Mouse (Mus musculus) heart, postnatal 14 days (tissue): ENCODE data around the gene Edn2. TPM values are rescaled to one million over a fixed set of nuclear protein-coding genes. Genes with fewer than 3 reads are reported as not detected.

Experiments used
- DNase-seq, 2 experiments: peaks; one replicate each; pipeline ENCODE4 v3.0.0; 2021 to 2022
- intact Hi-C: fragments of 180-260 bp; cut with DNase I; formaldehyde crosslinking; loops from one replicate; pipeline ENCODE4 v1.15.1; 2025
- long read RNA-seq, 2 experiments: library from polyadenylated mRNA; stranded (forward); transcript quantifications; one replicate each; pipeline ENCODE4 v2.0.0; 2021
- total RNA-seq, 2 experiments: library from RNA; stranded (reverse); gene quantifications; 2 replicates each; pipeline ENCODE4 v1.2.3; 2021

Edn2 gene
- total RNA-seq, result not detected
- long read RNA-seq, experiment 1, result 0 reads
- long read RNA-seq, experiment 2, result 0 reads

GRCm38 (mm10) chr4:120161166-120161949 is at the start of gene Edn2:
Edn2 (plus strand) TSS chr4:120161206.
- DNase-seq, result peak; percentile 79 to 82
- intact Hi-C loops, result no loop called here

GRCm38 (mm10) chr4:120115516-120115915 is 45.5 kb upstream of the Edn2 start:
- intact Hi-C loops, result no loop called here
- DNase-seq, result no peak

- intact Hi-C loops, result no loop called here
- DNase-seq, result no peak
These were observed 44.7 kb upstream of the Edn2 start for GRCm38 (mm10) chr4:120116312-120116711.

- DNase-seq, result peak; percentile 68 to 81
- intact Hi-C loops, result loop anchor here (2.0 to 5.0 kb wide), 2 partner anchors 67 to 262 kb away; no protein-coding TSS in a partner anchor
These were observed 40.7 kb upstream of the Edn2 start for GRCm38 (mm10) chr4:120120276-120120675.

GRCm38 (mm10) chr4:120124656-120125055 is 36.4 kb upstream of the Edn2 start:
- no peak for DNase-seq
- intact Hi-C loops, result loop anchor here (5.0 kb wide), 2 partner anchors 207 to 258 kb away; no protein-coding TSS in a partner anchor

GRCm38 (mm10) chr4:120126047-120126446 is 35.0 kb upstream of the Edn2 start:
- intact Hi-C loops, result loop anchor here (5.0 kb wide), 1 partner anchor 209 kb away; no protein-coding TSS in a partner anchor
- peak; percentile 49 to 69 for DNase-seq

GRCm38 (mm10) chr4:120127333-120127732 is 33.7 kb upstream of the Edn2 start:
- DNase-seq, result no peak
- intact Hi-C loops, result loop anchor here (5.0 kb wide), 1 partner anchor 210 kb away; no protein-coding TSS in a partner anchor

- intact Hi-C loops, result loop anchor here (5.0 kb wide), 1 partner anchor 211 kb away; no protein-coding TSS in a partner anchor
- DNase-seq, result peak; percentile 64 to 76
These were observed 33.0 kb upstream of the Edn2 start for GRCm38 (mm10) chr4:120128033-120128432.

- DNase-seq, result peak; percentile 57 to 72
- intact Hi-C loops, result loop anchor here (5.0 kb wide), 1 partner anchor 212 kb away; no protein-coding TSS in a partner anchor
These were observed 31.6 kb upstream of the Edn2 start for GRCm38 (mm10) chr4:120129233-120129885.

- DNase-seq, result no peak
- intact Hi-C loops, result no loop called here
These were observed 30.1 kb upstream of the Edn2 start for GRCm38 (mm10) chr4:120130926-120131325.

- DNase-seq, result peak; percentile 74 to 86
- intact Hi-C loops, result no loop called here
These were observed 29.4 kb upstream of the Edn2 start for GRCm38 (mm10) chr4:120131441-120132220.

- intact Hi-C loops, result no loop called here
- no peak for DNase-seq
These were observed 26.8 kb upstream of the Edn2 start for GRCm38 (mm10) chr4:120134223-120134622.

- intact Hi-C loops, result no loop called here
- no peak for DNase-seq
These were observed 19.2 kb upstream of the Edn2 start for GRCm38 (mm10) chr4:120141810-120142209.

GRCm38 (mm10) chr4:120142905-120143304 is 18.1 kb upstream of the Edn2 start:
- intact Hi-C loops, result no loop called here
- no peak for DNase-seq

GRCm38 (mm10) chr4:120144343-120144742 is 16.7 kb upstream of the Edn2 start:
- DNase-seq, result peak; percentile 42 to 63
- intact Hi-C loops, result no loop called here

- DNase-seq, result peak in 1 of 2 experiments; percentile 50
- intact Hi-C loops, result no loop called here
These were observed 15.1 kb upstream of the Edn2 start for GRCm38 (mm10) chr4:120145931-120146330.

- peak; percentile 77 to 85 for DNase-seq
- intact Hi-C loops, result no loop called here
These were observed 12.5 kb upstream of the Edn2 start for GRCm38 (mm10) chr4:120148291-120149141.

GRCm38 (mm10) chr4:120149142-120149524 is 11.9 kb upstream of the Edn2 start:
- intact Hi-C loops, result no loop called here
- peak in 1 of 2 experiments; percentile 33 for DNase-seq

GRCm38 (mm10) chr4:120150345-120150920 is 10.6 kb upstream of the Edn2 start:
- DNase-seq, result no peak
- intact Hi-C loops, result no loop called here
